Mouse (Mus musculus) NIH3T3 (cell line): ENCODE measurements around the gene Pacs1.

Experiments used
- DNase-seq: peaks from one replicate; pipeline ENCODE4 v3.0.0-alpha.2; 2012; ENCODE audit warnings: low read depth

Gene Pacs1

DNA sequence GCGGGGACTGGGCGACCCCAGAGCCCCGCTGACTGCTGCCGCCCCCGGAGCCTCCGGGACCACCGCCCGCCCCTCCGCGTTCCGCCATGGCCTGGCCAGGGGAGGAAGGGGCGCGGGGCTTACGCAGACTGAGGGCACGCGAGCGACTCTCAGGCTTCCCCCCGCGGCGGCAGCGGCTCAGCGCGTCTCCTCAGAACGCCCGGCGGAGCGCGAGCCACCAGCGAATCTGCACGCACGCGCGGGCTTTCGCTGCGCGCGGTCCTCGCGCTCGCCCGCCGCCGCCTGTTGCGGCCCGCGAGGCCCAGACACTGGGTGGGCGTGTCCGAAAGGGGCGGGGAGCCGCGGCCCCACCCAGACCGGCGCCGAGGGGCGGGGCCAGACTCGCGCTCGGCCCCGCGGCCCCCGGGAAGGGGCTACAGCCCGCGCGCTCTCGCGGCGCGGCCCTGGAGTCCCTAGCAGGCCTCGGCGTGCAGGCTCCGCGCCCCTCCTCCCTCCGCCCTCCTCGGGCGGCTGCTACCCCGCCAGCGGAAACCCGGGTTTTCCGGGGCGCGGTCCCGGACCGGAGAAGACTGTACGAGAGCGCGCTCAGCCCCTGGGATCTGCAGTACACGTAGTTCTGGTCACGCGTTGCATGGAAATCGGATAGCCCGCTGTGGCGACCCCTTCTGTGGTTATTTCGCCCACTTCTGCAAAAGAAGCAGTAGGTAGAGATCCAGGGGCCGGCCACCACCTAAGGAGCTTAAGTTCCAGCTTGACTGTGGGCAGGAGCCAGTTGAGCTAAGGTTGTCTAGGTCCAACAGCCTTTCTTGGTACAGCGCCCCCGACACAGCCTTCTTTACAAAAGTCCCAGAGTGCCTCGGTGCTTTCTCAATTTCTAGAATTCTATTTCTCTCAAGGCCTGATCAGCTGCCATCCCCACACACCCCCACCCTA lies at the start of gene Pacs1:
Gene Pacs1 (minus strand): TSS at position 319 of the 933 bp plus-strand sequence.
- DNase-seq, result peak; percentile 97

- no peak for DNase-seq
Observed at GRCm38 (mm10) chr19:5313189-5313588, 40.3 kb upstream of the Pacs1 start.

- peak; percentile 67 for DNase-seq
Observed at GRCm38 (mm10) chr19:5309025-5309424, 36.1 kb upstream of the Pacs1 start.

GRCm38 (mm10) chr19:5306968-5307734 lies 34.2 kb upstream of the Pacs1 start:
- DNase-seq, result no peak

GRCm38 (mm10) chr19:5306279-5306678 lies 33.4 kb upstream of the Pacs1 start:
- peak; percentile 47 for DNase-seq

DNA sequence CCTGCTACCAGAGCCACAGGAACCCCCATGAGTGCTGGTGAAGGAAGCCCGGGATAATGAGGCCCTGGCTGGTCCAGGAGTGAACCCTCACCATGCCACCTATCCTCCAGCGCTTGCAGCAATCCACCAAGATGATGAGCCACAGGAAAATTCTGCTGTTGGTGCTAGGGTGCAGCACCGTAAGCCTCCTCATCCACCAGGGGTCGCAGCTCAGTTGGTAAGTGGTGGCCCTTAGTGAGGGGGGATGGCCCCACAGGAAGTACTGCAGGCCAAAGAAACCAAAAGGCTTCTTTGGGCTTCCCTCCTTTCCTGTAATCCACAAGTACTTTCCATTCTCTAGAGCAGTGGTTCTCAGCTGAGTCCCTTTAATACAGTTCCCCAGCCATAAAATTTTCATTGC lies 29.5 kb upstream of the Pacs1 start:
- peak; percentile 80 for DNase-seq

DNA sequence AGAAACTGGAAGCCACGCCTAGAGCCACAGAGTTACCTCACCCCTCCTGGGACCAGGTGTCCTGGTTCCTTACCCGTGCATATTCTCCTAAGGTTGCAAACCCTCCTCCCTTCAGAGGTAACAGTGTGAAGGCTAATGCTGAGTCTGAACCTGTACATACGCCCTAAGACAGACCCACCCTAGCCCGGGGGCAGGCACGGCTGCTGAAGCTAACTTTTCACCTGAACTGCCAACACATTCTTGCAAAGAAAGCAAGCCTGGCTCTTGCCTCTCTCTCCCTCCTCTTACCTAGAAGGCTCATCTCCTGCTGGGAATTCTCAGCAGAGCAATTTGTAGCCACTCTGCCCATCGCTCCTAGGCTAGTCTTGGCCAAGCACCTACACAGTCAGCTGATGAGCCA lies 27.7 kb upstream of the Pacs1 start:
- DNase-seq, result no peak

GRCm38 (mm10) chr19:5297903-5298800 lies 25.2 kb upstream of the Pacs1 start, which contains the start of gene Gal3st3:
Gene Gal3st3 (plus strand): TSS chr19:5298331.
- no peak for DNase-seq

DNA sequence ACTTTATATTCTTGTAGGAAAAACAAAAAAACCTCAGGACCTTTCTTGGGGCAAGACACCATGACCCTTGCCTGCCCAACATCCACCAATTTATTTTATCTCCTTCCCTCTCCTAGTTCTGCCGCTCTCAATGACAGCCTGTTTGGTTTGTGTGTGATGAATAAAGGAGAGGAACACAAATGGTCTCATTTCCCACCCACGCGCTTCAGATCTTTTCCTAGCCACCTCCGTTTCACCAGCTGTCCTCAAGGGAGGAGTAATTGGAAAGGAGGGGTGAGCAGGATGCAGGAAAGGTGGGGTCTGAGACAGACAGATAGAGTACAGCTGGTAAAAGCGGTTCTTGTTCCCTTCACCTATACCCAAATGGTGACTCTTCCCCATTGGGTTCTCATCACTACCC lies 23.7 kb upstream of the Pacs1 start:
- no peak for DNase-seq

- no peak for DNase-seq
Observed at GRCm38 (mm10) chr19:5295736-5296075, 22.8 kb upstream of the Pacs1 start.

- DNase-seq, result peak; percentile 100
Observed at GRCm38 (mm10) chr19:5294972-5295735, 22.2 kb upstream of the Pacs1 start, which contains the start of gene Sf3b2. Gene Sf3b2 (minus strand): TSS chr19:5295455.

GRCm38 (mm10) chr19:5278381-5278780 lies 5.5 kb upstream of the Pacs1 start:
- no peak for DNase-seq

DNA sequence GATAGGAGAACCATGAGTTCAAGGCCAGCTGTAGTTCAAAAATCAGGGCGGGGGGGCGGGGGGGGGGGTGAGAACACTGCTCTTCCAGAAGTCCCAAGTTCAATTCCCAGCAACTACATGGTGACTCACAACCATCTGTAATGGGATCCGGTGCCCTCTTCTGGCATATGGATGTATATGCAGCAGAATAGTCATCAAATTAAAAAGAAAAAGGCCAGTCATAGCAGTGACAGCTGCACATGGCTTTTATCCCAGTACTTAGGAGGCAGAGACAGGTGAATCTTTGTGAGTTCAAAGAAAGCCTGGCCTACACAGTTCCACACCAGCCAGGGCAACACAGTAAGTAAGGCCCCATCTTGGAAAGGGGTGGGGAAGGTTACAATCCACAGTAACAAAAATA lies 4.2 kb upstream of the Pacs1 start:
- DNase-seq, result peak; percentile 58

DNA sequence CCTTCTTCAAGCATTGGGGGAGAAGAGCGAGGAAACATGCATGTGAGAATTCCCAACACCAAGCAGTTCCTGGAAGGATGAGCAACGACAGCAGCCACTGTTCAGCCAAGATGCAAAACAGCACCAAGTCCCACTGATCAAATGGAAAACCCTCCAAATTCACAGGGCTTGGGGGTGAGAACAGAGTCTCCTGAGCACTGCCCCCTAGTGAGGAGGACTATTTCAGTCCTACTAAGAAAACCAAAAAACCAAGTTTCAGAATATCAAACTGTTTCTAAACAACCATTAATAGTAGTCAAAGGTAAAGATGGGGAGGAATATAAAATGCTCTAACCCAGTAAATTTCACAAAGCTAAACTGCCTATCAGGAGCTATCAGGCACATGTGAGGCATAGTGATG lies 3.6 kb upstream of the Pacs1 start:
- peak; percentile 38 for DNase-seq

- DNase-seq, result no peak
Observed at GRCm38 (mm10) chr19:5275736-5276135, 2.8 kb upstream of the Pacs1 start.

GRCm38 (mm10) chr19:5274641-5275040 lies 1.7 kb upstream of the Pacs1 start:
- no peak for DNase-seq

DNA sequence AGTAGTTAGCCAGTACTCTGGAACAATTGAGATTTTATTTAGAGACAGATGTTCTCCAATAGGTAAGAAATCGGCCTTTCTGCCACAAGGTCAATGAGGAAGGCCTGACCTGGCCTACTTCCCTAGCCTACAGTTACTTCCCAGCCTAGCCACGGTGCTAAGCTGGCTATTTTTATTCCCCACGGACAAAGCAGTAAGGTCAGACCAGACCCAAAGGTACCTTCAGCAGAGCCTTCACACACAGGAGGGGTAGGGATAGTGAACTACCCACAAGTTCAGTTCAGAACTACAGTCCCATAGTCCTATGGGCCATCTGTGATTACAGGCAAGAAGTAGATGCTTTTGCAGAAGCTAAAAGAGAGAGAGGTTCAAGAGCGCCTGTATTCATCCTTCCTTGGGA lies 997 bp upstream of the Pacs1 start:
- DNase-seq, result no peak

DNA sequence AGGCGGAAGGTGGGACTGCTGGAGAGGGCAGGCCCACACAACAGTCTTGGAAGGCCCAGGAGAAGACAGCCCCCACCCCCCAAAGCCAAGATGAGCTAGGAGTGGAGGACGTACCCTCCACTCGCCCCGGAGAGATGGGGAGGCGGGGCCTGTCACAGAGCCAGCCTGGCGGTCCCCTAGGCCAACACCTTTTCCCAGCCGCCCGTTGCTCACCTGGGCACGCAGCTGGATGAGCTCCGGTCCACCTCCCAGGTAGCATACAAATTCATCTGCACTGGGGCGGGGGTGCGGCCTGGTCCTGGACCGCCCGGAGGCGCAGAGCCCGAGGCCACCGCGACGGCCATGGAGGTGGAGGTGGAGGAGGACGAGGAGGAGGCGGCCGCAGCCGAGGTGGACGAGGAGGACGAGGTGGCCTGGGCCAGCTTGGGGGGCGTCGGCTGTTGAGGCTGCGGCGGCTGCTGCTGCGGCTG lies 558 bp downstream of the Pacs1 start:
- peak; percentile 60 for DNase-seq

GRCm38 (mm10) chr19:5271430-5271829 lies 1.5 kb downstream of the Pacs1 start:
- DNase-seq, result no peak

- no peak for DNase-seq
Observed at GRCm38 (mm10) chr19:5269392-5269791, 3.5 kb downstream of the Pacs1 start.

DNA sequence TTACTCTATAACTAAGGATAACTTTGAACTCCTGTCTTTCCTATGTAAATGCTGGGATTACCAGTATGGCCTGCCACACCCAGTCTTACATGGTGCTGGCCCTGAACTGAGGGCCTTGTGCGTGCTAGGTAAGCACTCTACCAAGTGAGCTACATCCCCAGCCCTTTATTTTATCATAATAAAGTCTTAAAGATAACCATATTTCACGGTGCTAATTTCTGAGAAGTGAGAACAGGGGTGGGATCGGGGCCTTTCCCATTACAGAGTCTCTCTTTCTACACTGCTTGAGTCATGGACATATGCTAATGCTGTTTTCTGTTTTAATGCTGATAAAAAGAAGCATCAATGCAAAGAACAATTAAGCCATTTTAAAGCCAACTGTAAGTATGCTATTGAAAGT lies 4.0 kb downstream of the Pacs1 start:
- DNase-seq, result no peak
